Mouse (Mus musculus) adrenal gland, postnatal 14 days (tissue): ENCODE data around the gene Gm7073. TPM values are rescaled to one million over a fixed set of nuclear protein-coding genes. Genes with fewer than 3 reads are reported as not detected.
A peak's percentile ranks its signal among the peaks of the same experiment; 100 is the strongest.

ENCODE experiments used
- DNase-seq: peaks from one replicate; pipeline ENCODE4 v3.0.0; 2021; ENCODE audit warnings: mixed read lengths
- long read RNA-seq, 2 experiments: library from polyadenylated mRNA; stranded (forward); transcript quantifications; one replicate each; pipeline ENCODE4 v2.0.0; 2021
- total RNA-seq: library from RNA; stranded (reverse); gene quantifications from 2 replicates; pipeline ENCODE4 v1.2.3, GENCODE M21; 2021

The Gm7073 gene
- total RNA-seq, result not detected in 2 replicates
- long read RNA-seq, experiment 1, result 0 reads
- long read RNA-seq, experiment 2, result 0 reads

- DNase-seq, result no peak
Observed at GRCm38 (mm10) chrX:60539149-60539548, at the start of gene Gm7073. Gene Gm7073, minus strand, starts transcription at chrX:60539249.

- no peak for DNase-seq
Observed at GRCm38 (mm10) chrX:60570539-60570938, 31.5 kb upstream of the Gm7073 start.

DNA sequence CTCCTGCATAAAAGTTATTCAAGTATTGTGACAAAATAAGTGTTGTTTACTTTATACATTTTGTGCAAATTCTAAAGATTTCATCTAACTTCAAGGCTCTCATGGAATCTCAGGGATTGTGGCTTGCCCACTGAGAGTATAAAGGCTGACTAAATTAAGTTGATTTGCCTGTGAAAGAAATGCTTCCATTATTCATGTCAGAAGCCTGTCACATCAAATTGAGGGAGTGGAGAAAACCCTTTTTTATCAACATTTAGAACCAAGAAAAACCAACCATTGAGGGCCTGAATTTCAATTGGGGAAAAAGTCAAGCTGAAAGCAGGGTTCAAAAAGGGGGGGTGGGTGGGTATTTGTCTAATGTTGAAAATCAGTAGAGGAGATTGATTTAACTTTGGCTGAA is 30.0 kb upstream of the Gm7073 start:
- DNase-seq, result no peak

GRCm38 (mm10) chrX:60555242-60555641 is 16.2 kb upstream of the Gm7073 start:
- no peak for DNase-seq

- DNase-seq, result peak; percentile 57
Observed at GRCm38 (mm10) chrX:60547444-60548304, 8.6 kb upstream of the Gm7073 start.

GRCm38 (mm10) chrX:60547098-60547443 is 8.0 kb upstream of the Gm7073 start:
- no peak for DNase-seq

DNA sequence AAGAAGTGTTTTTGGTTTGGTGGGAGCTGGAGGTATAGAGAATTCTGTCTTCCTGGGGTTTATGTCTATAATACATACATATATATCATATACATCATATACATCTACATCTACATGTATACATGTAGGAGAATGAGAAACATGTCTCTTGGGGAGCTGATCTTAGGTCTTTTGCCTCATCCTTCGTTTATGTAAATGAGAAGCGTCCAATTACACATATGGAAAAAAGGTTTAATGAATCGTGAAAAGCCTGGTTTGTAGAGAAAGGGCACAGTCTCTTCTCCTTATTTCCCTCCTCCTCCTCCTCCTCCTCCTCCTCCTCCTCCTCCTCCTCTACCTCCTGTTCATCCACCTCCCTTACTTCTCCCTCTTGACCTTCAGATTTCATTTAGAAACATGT is 6.9 kb upstream of the Gm7073 start:
- DNase-seq, result no peak

GRCm38 (mm10) chrX:60545444-60545843 is 6.4 kb upstream of the Gm7073 start:
- no peak for DNase-seq

- no peak for DNase-seq
Observed at GRCm38 (mm10) chrX:60544098-60544497, 5.0 kb upstream of the Gm7073 start.

GRCm38 (mm10) chrX:60542901-60543300 is 3.9 kb upstream of the Gm7073 start:
- no peak for DNase-seq

DNA sequence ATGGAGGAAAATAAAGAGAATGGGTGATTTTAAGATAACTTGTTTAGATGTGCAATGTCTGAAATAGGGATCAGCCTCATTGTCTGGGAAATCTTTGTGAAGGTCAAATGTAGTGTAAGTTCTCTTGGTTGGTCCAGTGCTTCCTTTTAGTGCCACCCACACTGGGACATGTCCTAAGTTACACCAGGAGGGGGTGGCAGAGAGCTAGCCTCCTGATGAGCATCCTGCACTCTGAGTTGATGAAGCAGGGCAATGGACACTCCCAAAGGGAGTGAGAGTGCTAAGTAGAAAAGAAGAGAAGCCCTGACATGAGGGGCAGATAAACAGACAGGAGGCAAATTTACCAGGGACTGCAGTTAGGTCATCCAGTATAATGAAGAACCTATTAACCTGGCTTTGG is 35.1 kb downstream of the Gm7073 start:
- peak; percentile 39 for DNase-seq

DNA sequence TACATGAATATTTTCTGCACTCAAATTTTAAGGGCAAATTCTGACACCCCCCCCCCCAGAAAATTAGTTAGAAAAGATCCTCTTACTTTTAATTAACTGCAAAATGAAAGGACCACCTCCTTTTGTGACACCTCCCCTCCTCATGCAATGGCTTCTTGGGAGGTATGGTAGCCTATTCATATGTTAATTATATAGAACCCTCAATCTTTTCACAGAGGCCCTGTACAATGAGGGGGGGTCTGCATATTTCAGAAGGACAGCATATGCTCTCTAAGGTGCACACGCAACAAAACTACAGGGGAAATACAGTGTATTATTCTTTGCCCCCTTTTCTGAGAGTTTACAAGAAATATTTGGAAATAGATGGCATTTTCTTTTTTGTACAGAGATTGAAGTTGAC is 41.3 kb downstream of the Gm7073 start:
- no peak for DNase-seq

DNA sequence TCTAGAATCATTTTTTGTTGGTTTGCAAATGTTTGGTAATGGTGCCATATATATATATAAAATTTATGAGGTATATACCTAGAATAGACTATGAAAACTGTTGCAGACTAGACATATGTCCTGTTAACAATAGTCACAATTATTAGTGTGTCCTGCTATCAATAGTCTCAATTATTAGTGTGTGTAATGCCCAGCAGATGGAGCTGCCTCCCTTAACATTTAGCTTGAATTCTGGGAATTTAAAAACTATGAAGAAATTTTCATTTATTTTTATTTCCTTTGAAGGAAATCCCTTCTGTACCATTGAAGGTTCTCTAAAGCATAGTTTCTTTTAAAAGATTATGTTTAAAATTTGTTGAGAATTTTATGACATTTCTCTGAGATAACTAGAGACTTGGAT is 43.7 kb downstream of the Gm7073 start:
- no peak for DNase-seq

DNA sequence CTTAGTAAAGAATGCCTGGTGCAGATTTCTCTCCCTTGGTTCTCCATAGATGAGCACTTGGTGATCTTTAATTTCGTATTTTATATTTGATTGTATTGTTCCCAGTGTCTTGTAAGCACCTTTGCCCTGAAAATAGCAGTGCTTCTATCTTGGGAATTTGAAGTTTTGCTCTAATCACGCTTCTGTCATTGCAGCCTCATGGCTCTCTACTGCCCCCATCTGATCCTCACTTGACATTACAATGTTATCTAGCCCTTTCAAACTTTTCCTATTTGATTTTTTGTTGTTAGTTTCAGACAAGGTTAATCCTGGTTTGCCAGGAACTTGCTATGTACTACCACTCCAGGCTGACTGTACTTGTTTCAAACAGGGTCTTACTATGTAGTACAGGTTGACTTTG is 75.3 kb downstream of the Gm7073 start:
- DNase-seq, result peak; percentile 4

DNA sequence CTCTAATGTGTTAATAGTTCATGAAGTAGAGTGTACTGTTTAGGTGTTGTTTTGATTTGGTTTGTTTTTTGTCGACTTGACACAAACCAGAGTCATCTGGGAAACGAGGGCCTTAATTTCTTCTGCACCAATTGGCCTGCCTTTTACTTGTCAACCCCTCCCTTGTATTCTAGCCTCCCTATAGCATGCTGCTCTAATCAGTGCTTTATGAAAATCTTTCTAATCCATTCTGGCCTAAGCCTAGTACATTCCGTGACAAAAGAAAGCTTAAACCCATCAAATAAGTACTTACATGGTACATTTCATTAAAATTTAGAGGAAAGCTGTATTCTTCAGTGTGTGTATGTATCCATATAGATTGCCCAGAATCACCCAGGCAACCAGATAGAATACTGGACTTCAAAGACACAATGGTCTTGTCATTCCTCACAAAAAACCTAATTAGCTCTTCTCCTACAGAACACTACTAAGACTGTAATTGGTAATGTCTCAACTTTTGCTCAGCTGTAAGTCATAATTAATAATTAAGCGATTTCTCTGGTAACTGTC is 124.4 kb downstream of the Gm7073 start:
- DNase-seq, result no peak

DNA sequence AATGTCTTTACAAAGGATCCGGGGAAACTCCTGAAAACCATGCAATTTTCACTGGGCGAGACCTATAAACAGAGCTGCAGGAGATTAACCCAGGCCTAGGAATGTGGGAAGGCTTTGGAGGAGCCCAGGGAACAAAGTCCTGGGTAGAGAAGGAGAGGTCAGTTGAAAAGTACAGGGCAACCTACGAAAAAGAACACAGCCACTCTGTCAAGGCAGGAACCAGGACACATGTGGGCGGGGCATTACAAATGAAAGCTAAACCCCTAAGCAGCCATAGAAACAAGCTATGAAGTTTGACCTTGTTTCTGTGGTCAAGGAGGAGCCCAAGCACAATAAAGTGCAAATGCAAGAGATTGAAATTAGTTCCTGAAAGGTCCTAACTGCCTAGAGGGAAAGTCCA is 133.4 kb downstream of the Gm7073 start:
- no peak for DNase-seq

DNA sequence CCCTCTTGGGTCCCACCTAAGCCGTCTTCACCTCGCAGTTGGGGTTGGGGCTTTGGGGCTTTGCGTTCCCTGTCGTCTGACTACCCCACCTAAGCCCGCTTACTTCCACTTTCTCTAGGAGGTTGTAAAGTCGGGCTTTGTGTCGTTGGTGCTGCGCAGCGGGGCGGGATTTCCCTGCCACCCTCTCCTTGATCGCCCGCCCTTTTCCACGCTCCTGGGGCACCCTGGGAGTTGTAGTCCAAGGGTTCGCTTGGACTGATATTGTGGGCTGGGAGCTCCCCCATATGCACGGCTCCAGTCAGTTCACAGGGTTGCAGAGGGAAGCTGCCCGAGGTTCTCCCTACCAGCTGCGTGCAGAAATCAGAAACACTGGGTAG is 134.4 kb downstream of the Gm7073 start:
- DNase-seq, result peak; percentile 93

GRCm38 (mm10) chrX:60403764-60404667 is 135.0 kb downstream of the Gm7073 start:
- DNase-seq, result peak; percentile 84

- peak; percentile 36 for DNase-seq
Observed at GRCm38 (mm10) chrX:60403062-60403763, 135.8 kb downstream of the Gm7073 start.

DNA sequence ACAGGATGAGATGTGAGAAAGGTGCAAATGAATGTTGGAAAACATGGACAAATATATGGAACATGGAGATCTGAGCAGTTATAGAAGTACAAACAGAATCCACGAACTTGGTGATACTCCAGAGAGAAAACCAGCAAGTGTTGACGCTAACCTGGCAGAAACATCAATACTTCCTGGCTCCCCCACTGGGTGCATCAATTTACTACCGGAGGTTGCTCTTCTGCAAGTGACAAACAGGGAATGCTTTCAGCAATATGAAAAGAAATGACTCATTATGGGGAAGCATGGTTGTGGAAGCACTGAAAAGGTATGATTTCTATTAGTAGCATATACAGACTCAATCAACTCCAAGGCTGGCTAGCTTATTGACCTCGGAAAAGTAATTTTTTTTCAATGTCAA is 144.8 kb downstream of the Gm7073 start:
- no peak for DNase-seq

DNA sequence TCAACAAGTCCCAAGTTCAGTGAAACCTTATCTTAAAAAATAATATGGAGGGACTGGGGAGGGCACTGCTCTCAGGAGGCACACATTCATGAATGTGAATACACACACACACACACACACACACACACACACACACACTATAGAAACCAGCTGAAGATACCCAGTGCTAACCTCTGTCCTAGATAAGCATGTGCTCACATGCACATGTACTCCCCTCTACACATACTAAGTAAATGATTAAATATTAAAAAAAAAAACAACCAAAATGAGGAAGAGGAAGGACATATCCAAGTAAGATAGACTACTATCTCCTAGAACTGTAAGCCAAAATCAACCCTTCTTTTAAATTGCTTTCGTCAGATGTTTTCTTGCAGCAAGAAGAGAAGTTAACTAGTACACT is 152.2 kb downstream of the Gm7073 start:
- no peak for DNase-seq
